Mouse (Mus musculus) stomach, postnatal 0 days (tissue): ENCODE measurements around the gene Sdk2. TPM values are rescaled to one million over a fixed set of nuclear protein-coding genes. Genes with fewer than 3 reads are reported as not detected.

Experiments
- ATAC-seq: fragments of 200-750 bp; cut with Nextera tagmentation; 2 replicates; pipeline ENCODE4 v1.8.0; 2017; ENCODE audit not compliant: low FRiP score, low TSS enrichment
- DNase-seq: peaks from one replicate; pipeline ENCODE4 v3.0.0-alpha.2; 2016; ENCODE audit warnings: low spot score
- H3K27ac ChIP-seq: fragments of 300-500 bp; sonication (generic); replicated peaks from 2 replicates; pipeline ENCODE4 v1.5.1; 2014; ENCODE audit warnings: mild to moderate bottlenecking, control low read depth
- H3K27me3 ChIP-seq: fragments of 300-500 bp; sonication (generic); 2 replicates; pipeline ENCODE4 v1.6.1; 2014; ENCODE audit warnings: low read length; ENCODE audit not compliant: control insufficient read depth, insufficient read depth
- H3K36me3 ChIP-seq: fragments of 300-500 bp; sonication (generic); 2 replicates; pipeline ENCODE4 v1.6.1; 2014; ENCODE audit warnings: low read length, mixed read lengths; ENCODE audit not compliant: control insufficient read depth, insufficient read depth
- H3K4me1 ChIP-seq: fragments of 300-500 bp; sonication (generic); replicated peaks from 2 replicates; pipeline ENCODE4 v1.6.1; 2014; ENCODE audit warnings: antibody characterized with exemption; ENCODE audit not compliant: control insufficient read depth, insufficient read depth
- H3K4me2 ChIP-seq: fragments of 300-500 bp; sonication (generic); replicated peaks from 2 replicates; pipeline ENCODE4 v1.6.1; 2014; ENCODE audit warnings: low read depth, mild to moderate bottlenecking, control low read depth, moderate library complexity
- H3K4me3 ChIP-seq: fragments of 300-500 bp; sonication (generic); 2 replicates; pipeline ENCODE4 v1.5.1; 2014; ENCODE audit warnings: low read depth, low read length, control low read depth
- H3K9ac ChIP-seq: fragments of 300-500 bp; sonication (generic); 2 replicates; pipeline ENCODE4 v1.6.1; 2014; ENCODE audit warnings: mild to moderate bottlenecking, low read length, control low read depth, mixed read lengths
- H3K9me3 ChIP-seq: fragments of 300-500 bp; sonication (generic); 2 replicates; pipeline ENCODE4 v1.6.1; 2016; ENCODE audit warnings: low read length; ENCODE audit not compliant: control insufficient read depth
- CTCF ChIP-seq: IDR thresholded peaks from 2 replicates; pipeline ENCODE4 v1.5.1; 2016; ENCODE audit warnings: antibody characterized with exemption, low read depth, mild to moderate bottlenecking, moderate library complexity
- EP300 ChIP-seq: optimal IDR thresholded peaks from 2 replicates; pipeline ENCODE3; 2016; ENCODE audit warnings: antibody characterized with exemption
- WGBS: fragments of 180-500 bp; shearing (Covaris S2); extraction: QIAGEN DNeasy Blood & Tissue Kit; methylation state at CpG from one replicate; pipeline ENCODE4 v1.1.7; 2014; 5-methylcytosine and 5-hydroxymethylcytosine counted together
- polyA plus RNA-seq: library from polyadenylated mRNA; unstranded; fragments of >200 nt; fragmentation: Nextera tagmentation; extraction: Ambion mirVana; gene quantifications from 2 replicates; pipeline ENCODE4 v1.2.1, GENCODE M21; 2015

Gene Sdk2
- polyA plus RNA-seq, 1 experiment from 2014 or later, result 0.45 TPM

DNA sequence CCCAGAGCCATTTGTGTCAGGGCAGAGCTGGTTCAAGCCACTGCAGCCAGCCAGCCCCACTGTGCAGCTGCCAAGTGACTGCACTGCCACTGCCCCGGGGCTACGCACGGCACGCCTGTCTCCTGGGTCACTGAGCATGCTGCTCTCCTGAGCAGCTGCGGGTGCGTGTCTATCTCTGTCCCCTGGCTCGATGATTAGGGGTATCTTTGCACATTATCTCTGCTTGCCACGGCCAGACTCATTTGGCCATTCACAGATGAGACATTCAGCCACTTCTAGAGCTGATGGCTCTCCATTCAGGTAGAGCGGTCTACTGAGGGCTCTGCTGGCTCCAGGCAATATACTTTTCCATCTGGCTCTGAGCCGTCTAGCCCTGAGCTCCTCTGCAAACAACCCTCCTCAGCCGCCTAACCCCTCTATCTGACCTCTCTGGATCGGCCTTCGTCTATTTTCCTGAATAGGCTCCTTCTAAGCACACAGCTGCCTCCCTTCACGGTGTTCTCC, 49.9 kb downstream of the Sdk2 start:
- no peak overlapping the region for H3K4me3 ChIP-seq
- 0 out of 2 replicates have a peak, but pooled peaks cover 2% of the 10 kb centered on the region for H3K27me3 ChIP-seq
- no peak overlapping the region for H3K27ac ChIP-seq
- no peak overlapping the region for H3K4me2 ChIP-seq
- no peak for DNase-seq
- no peak for TF ChIP-seq EP300
- no peak for TF ChIP-seq CTCF
- no peak overlapping the region for H3K9ac ChIP-seq
- H3K36me3 ChIP-seq, result no peaks in the 10 kb centered on the region
- 45% methylated on average over 14 of the region's 14 CpGs for WGBS
- ATAC-seq, result no peak
- H3K9me3 ChIP-seq, result no peaks in the 10 kb centered on the region
- H3K4me1 ChIP-seq, result no peaks in the 10 kb centered on the region

DNA sequence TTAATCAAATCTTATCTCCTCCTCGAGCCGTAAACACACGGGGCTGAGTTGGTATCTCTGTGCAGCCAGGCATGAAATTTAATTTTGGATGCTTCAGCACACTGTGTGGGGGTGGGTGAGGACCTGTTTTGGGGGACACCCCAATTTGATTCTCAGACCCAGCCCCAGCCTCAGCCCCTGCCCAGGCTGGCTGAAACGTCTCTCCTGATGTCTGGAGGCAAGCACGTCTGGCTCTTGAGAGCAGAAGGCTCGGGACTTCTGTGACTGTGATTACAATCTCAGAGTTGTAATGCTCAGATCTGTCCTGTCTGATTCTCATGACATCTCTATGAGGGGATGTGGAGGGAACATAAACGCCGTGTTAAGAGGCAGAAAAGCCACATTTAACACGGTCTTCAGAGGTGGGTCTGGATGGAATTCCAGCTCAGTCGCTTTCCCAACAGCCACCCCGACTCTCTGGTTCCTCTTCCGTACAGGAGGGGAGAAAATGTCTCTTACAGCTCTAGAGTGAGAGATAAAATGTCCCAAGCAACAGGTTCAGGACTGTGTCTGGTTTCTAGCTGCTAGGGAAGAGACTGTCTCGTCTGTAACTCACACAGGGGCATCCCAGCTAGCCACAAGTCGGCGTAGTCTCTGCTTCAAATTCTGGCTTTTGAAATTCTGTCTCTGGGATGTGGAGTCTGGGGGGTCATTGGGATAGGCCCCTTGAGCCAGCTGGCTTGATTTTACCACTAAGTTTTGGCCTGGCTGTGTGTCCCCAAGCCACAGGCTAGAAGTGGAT, 50.5 kb downstream of the Sdk2 start:
- H3K9me3 ChIP-seq, result no peaks in the 10 kb centered on the region
- H3K9ac ChIP-seq, result no peak overlapping the region
- no peak overlapping the region for H3K4me3 ChIP-seq
- no peak overlapping the region for H3K27ac ChIP-seq
- 0 out of 2 replicates have a peak, but pooled peaks cover 2% of the 10 kb centered on the region for H3K27me3 ChIP-seq
- 46% methylated on average over 15 of the region's 15 CpGs for WGBS
- DNase-seq, result no peak
- H3K36me3 ChIP-seq, result no peaks in the 10 kb centered on the region
- TF ChIP-seq EP300 (no peak), CTCF (no peak)
- H3K4me1 ChIP-seq, result no peaks in the 10 kb centered on the region
- ATAC-seq, result no peak
- H3K4me2 ChIP-seq, result no peak overlapping the region

DNA sequence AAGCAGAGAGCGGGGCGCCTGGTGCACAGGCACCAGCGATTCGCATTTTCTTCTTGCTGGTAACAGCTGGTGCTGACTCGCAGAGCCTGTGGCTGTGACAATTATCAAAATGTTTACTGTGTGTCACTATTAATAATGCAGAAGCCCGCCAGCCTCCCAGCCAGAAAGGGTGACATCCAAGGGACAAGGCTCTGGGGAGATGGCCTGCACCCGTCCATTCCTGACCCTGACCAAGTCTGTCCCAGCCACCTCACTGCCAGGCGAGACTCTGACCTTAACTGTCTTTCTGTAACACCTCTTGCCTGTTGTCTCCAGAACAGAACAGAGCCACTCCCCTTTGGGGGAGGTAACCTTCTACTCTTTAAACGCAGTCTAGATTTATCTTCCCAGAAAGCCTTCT, 55.3 kb downstream of the Sdk2 start:
- Histone ChIP-seq H3K9me3 (no peaks in the 10 kb centered on the region), H3K27ac (no peak overlapping the region), H3K4me3 (no peak overlapping the region), H3K9ac (no peak overlapping the region), H3K27me3 (no peaks in the 10 kb centered on the region), H3K4me1 (no peaks in the 10 kb centered on the region), H3K36me3 (no peaks in the 10 kb centered on the region), H3K4me2 (no peak overlapping the region)
- DNase-seq (no peak), ATAC-seq (no peak)
- no peak for TF ChIP-seq CTCF
- no peak for TF ChIP-seq EP300
- 45% methylated on average over 9 of the region's 9 CpGs for WGBS

- Histone ChIP-seq H3K27me3 (no peaks in the 10 kb centered on the region), H3K4me3 (no peak overlapping the region), H3K4me1 (no peaks in the 10 kb centered on the region), H3K9ac (no peak overlapping the region), H3K9me3 (no peaks in the 10 kb centered on the region), H3K27ac (no peak overlapping the region), H3K4me2 (no peak overlapping the region), H3K36me3 (no peaks in the 10 kb centered on the region)
- no peak for ATAC-seq
- TF ChIP-seq EP300 (no peak), CTCF (no peak)
- no peak for DNase-seq
- 42% methylated on average over 12 of the region's 12 CpGs for WGBS
These were observed 61.0 kb downstream of the Sdk2 start for GRCm38 (mm10) chr11:114005879-114006278.

DNA sequence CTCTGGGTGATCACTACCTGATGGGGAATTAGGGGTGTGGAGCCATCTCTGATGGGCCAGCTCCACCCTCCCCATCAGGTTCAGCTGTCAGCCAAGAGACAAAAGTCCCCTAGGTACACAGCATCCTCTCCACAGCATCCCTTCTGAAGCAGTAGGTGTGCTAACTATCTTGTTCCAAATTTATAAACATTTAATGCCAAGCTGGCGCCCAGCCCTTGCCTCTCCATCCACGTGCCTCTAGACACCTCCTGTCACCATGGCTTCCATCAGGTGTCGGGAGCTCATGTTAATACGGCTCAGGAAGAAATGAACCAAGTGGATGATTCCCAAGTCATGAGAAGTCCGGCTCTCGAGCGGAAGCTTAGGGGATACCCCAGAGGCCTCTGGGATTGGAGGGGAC, 62.2 kb downstream of the Sdk2 start:
- DNase-seq, result no peak
- no peak overlapping the region for H3K4me3 ChIP-seq
- 88% methylated on average over 7 of the region's 7 CpGs for WGBS
- no peaks in the 10 kb centered on the region for H3K36me3 ChIP-seq
- no peak for ATAC-seq
- no peaks in the 10 kb centered on the region for H3K9me3 ChIP-seq
- no peak overlapping the region for H3K9ac ChIP-seq
- no peak overlapping the region for H3K27ac ChIP-seq
- H3K27me3 ChIP-seq, result no peaks in the 10 kb centered on the region
- no peaks in the 10 kb centered on the region for H3K4me1 ChIP-seq
- no peak overlapping the region for H3K4me2 ChIP-seq
- TF ChIP-seq CTCF (no peak), EP300 (no peak)

GRCm38 (mm10) chr11:114003195-114003594, 63.7 kb downstream of the Sdk2 start:
- H3K27me3 ChIP-seq, result no peaks in the 10 kb centered on the region
- no peak overlapping the region for H3K4me2 ChIP-seq
- no peaks in the 10 kb centered on the region for H3K36me3 ChIP-seq
- H3K27ac ChIP-seq, result no peak overlapping the region
- WGBS, result 55% methylated on average over 3 of the region's 3 CpGs
- H3K4me1 ChIP-seq, result no peaks in the 10 kb centered on the region
- TF ChIP-seq EP300 (no peak), CTCF (no peak)
- H3K9me3 ChIP-seq, result no peaks in the 10 kb centered on the region
- no peak overlapping the region for H3K9ac ChIP-seq
- ATAC-seq, result no peak
- DNase-seq, result no peak
- H3K4me3 ChIP-seq, result no peak overlapping the region
